Mouse (Mus musculus) CD4-positive naive resting alpha-beta T cell, adult 57 days (primary cell): Measurements from ENCODE around the gene Lrrc10b. TPM values are rescaled to one million over a fixed set of nuclear protein-coding genes. Genes with fewer than 3 reads are reported as not detected.

ENCODE experiments used
- total RNA-seq: library from RNA; stranded (reverse); gene quantifications from one replicate; pipeline ENCODE4 v1.2.4, GENCODE M21; 2023

Lrrc10b gene
- not detected for total RNA-seq

GRCm38 (mm10) chr19:10456752-10457483 is at the start of gene Lrrc10b:
Gene Lrrc10b, minus strand, starts transcription at chr19:10457473.

GRCm38 (mm10) chr19:10482703-10483102 is 25.4 kb upstream of the Lrrc10b start, which contains the start of gene Ppp1r32:
Gene Ppp1r32, minus strand, starts transcription at chr19:10482928.

Other genes starting within 250 kb of the Lrrc10b start
- gene Myrf, start 216.7 kb downstream of the Lrrc10b start, total RNA-seq: 1.6 TPM
- not detected for gene Dagla, start 152.6 kb downstream of the Lrrc10b start, total RNA-seq
- not detected for gene Syt7, start 68.4 kb downstream of the Lrrc10b start, total RNA-seq
- gene Ppp1r32, start 25.5 kb upstream of the Lrrc10b start, total RNA-seq: 4.2 TPM
- gene Cpsf7, start 67.8 kb upstream of the Lrrc10b start, total RNA-seq: 132 TPM
- 44.8 TPM for gene Sdhaf2, start 68.7 kb upstream of the Lrrc10b start, total RNA-seq
- gene Tmem216, start 98.8 kb upstream of the Lrrc10b start, total RNA-seq: 6.9 TPM
- 20.5 TPM for gene Cyb561a3, start 119.7 kb upstream of the Lrrc10b start, total RNA-seq
- gene Tmem138, start 119.9 kb upstream of the Lrrc10b start, total RNA-seq: 8.3 TPM
- 225 TPM for gene Ddb1, start 147.9 kb upstream of the Lrrc10b start, total RNA-seq
- gene Tkfc, start 148.2 kb upstream of the Lrrc10b start, total RNA-seq: 9.8 TPM
- gene Vwce, start 176.7 kb upstream of the Lrrc10b start, total RNA-seq: 11.3 TPM
- not detected for gene Pga5, start 220.6 kb upstream of the Lrrc10b start, total RNA-seq
- 24.4 TPM for gene Vps37c, start 231.3 kb upstream of the Lrrc10b start, total RNA-seq